Mouse (Mus musculus): ENCODE data around the gene Traf6.
"Not testable (repeated sequence)": the region's sequence is repeated elsewhere in the genome, so short reads cannot be mapped to it uniquely, and the experiment has no call there.

- TF ChIP-seq CTCF (IDR thresholded peaks at IDR 0.05; ENCODE audit: insufficient read depth, low read length); POLR2A (IDR thresholded peaks at IDR 0.05; ENCODE audit: borderline replicate concordance, extremely low read depth, low read depth, low read length): not testable (repeated sequence)
Measured at GRCm38 (mm10) chr2:101745656-101746055, 67.4 kb downstream of the Traf6 start.
